Mouse (Mus musculus): Measurements from ENCODE around the gene Prr14l. TPM values are rescaled to one million over a fixed set of nuclear protein-coding genes. Genes with fewer than 3 reads are reported as not detected.
A peak's percentile ranks its signal among the peaks of the same experiment; 100 is the strongest.

Prr14l gene
- total and polyA plus RNA-seq, 3 experiments, result 37.0 to 135 (median 39.9) TPM

DNA sequence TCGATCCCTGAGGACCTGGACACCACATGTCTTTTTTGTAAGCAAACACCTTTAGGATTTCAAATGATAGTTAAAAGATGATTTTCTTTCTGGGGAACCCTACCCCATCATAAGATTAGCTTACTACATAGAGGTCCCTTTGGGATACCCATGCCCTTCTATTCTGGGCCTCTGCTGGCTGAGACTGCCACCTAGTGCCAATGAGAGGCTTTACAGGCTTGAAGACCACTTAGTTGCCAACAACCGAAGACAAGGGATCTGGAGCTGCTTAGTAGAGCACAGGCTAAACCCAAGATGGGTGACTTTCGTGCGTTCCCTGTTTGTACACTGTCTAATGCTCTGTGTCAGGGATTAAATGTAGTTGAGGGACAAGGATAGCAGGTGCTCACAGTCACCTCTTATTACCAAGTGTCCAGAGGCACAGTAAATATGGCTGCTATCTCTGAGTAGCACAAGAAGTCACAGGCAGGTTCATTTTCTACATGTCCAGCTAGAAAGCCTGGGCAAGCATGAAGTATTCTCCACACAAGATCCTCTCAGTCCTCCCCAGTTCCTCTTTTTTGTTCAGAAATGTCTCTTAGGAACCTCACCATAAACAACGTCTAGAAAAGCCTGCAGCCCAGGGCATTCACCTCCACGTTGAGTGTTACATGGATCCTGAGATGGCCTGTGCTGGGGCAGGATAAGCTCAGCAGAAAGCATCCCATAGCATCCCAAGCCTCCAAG lies 106.2 kb downstream of the Prr14l start:
- no peaks in the 10 kb centered on the region for H3K27me3 ChIP-seq (ENCODE audit: control insufficient read depth in 1 of 2, insufficient read depth in 2 of 2, low read length in 2 of 2)
- H3K9ac ChIP-seq (ENCODE audit: control insufficient read depth, low read depth, low read length, poor library complexity, severe bottlenecking), result no peak overlapping the region
- peaks cover 0 to 4% of the 10 kb centered on the region in 2 experiments; a peak in 2 of 4 replicates for H3K36me3 ChIP-seq (ENCODE audit: control insufficient read depth in 1 of 2, insufficient read depth in 2 of 2, low read length in 2 of 2)
- TF ChIP-seq RAD21 (IDR thresholded peaks at IDR 0.05; ENCODE audit: low read depth, low read length) (peak; percentile 67), TAL1 (IDR thresholded peaks at IDR 0.05; ENCODE audit: low read length) (no peak), CTCF (IDR thresholded peaks at IDR 0.05 in 2 of 3, conservative IDR thresholded peaks at IDR 0.05 in 1 of 3; ENCODE audit: control insufficient read depth in 1 of 3, insufficient read depth in 1 of 3, low read depth in 2 of 3, low read length in 3 of 3, poor library complexity in 1 of 3, severe bottlenecking in 1 of 3) (peak; percentile 84 to 93 (median 85)), MAX (IDR thresholded peaks at IDR 0.05; ENCODE audit: low read length) (0 out of 2 replicates have a peak, but pooled peaks have one; percentile 17), MAZ (IDR thresholded peaks at IDR 0.05; ENCODE audit: low read depth, low read length) (0 out of 2 replicates have a peak, but pooled peaks have one; percentile 31), MXI1 (IDR thresholded peaks at IDR 0.05; ENCODE audit: low read depth, low read length) (no peak), UBTF (IDR thresholded peaks at IDR 0.05; ENCODE audit: borderline replicate concordance, insufficient read depth, low read depth, low read length) (no peak), HCFC1 (IDR thresholded peaks at IDR 0.05; ENCODE audit: low read depth, low read length) (no peak), TBP (IDR thresholded peaks at IDR 0.05; ENCODE audit: low read depth, low read length) (no peak), ZMIZ1 (IDR thresholded peaks at IDR 0.05; ENCODE audit: low read depth, low read length) (no peak), ZC3H11A (IDR thresholded peaks at IDR 0.05; ENCODE audit: low read depth, low read length) (peak; percentile 47), POLR2AphosphoS5 (IDR thresholded peaks at IDR 0.05; ENCODE audit: borderline replicate concordance, low read depth, low read length) (no peak), ETS1 (IDR thresholded peaks at IDR 0.05; ENCODE audit: low read depth, low read length) (no peak), SMC3 (IDR thresholded peaks at IDR 0.05; ENCODE audit: low read depth, low read length) (peak; percentile 61), USF1 (IDR thresholded peaks at IDR 0.05; ENCODE audit: low read depth, low read length) (no peak), ELF1 (IDR thresholded peaks at IDR 0.05; ENCODE audit: low read depth, low read length) (no peak), KAT2A (conservative IDR thresholded peaks at IDR 0.05; ENCODE audit: low read depth, low read length) (no peak)
- H3K9me3 ChIP-seq (replicated peaks; ENCODE audit: insufficient read depth, low read length), result no peaks in the 10 kb centered on the region
- no peaks in the 10 kb centered on the region for H3K79me2 ChIP-seq (ENCODE audit: control insufficient read depth, insufficient read depth, low read length, poor library complexity)
- H3K27ac ChIP-seq (ENCODE audit: control insufficient read depth, low read depth, low read length), result no peak overlapping the region
- DNase-seq (ENCODE audit: low read depth, low spot score), result peak; percentile 73
- H3K4me1 ChIP-seq (ENCODE audit: control insufficient read depth in 1 of 2, insufficient read depth in 2 of 2, low read length in 2 of 2), result peaks cover 3 to 7% of the 10 kb centered on the region in 2 experiments; a peak in 2 of 4 replicates
- no peak overlapping the region for H3K4me3 ChIP-seq (ENCODE audit: control insufficient read depth in 1 of 2, insufficient read depth in 1 of 2, low read depth in 2 of 2, low read length in 2 of 2)
